Mouse (Mus musculus): ENCODE results near the gene Tph2.
A peak's percentile ranks its signal among the peaks of the same experiment; 100 is the strongest.
"Not testable (repeated sequence)": the region's sequence is repeated elsewhere in the genome, so short reads cannot be mapped to it uniquely, and the experiment has no call there.

Gene Tph2

GRCm38 (mm10) chr10:115184697-115185096, at the start of gene Tph2:
Gene Tph2, minus strand, starts transcription at chr10:115185022.
- peak; percentile 24 to 33 for DNase-seq

GRCm38 (mm10) chr10:115233798-115234197, 49.0 kb upstream of the Tph2 start:
- no peak for DNase-seq

GRCm38 (mm10) chr10:115232513-115232912, 47.7 kb upstream of the Tph2 start:
- DNase-seq: no peak

- no peak for DNase-seq
Observed at GRCm38 (mm10) chr10:115229023-115229422, 44.2 kb upstream of the Tph2 start.

GRCm38 (mm10) chr10:115226586-115226985, 41.8 kb upstream of the Tph2 start:
- DNase-seq: no peak

- no peak for DNase-seq
Observed at GRCm38 (mm10) chr10:115223845-115224244, 39.0 kb upstream of the Tph2 start.

GRCm38 (mm10) chr10:115212916-115213580, 28.2 kb upstream of the Tph2 start:
- DNase-seq: no peak

GRCm38 (mm10) chr10:115205825-115206224, 21.0 kb upstream of the Tph2 start:
- DNase-seq: no peak

GRCm38 (mm10) chr10:115205284-115205683, 20.5 kb upstream of the Tph2 start:
- no peak for DNase-seq

GRCm38 (mm10) chr10:115191214-115191613, 6.4 kb upstream of the Tph2 start:
- no peak for DNase-seq

GRCm38 (mm10) chr10:115187390-115187789, 2.6 kb upstream of the Tph2 start:
- DNase-seq: no peak

- no peak for DNase-seq
Observed at GRCm38 (mm10) chr10:115181034-115181433, 3.8 kb downstream of the Tph2 start.

- DNase-seq: not testable (repeated sequence)
Observed at GRCm38 (mm10) chr10:115178019-115178418, 6.8 kb downstream of the Tph2 start.

GRCm38 (mm10) chr10:115175591-115175991, 9.2 kb downstream of the Tph2 start:
- DNase-seq: peak in 1 of 2 experiments; percentile 13

- no peak for DNase-seq
Observed at GRCm38 (mm10) chr10:115173336-115173735, 11.5 kb downstream of the Tph2 start.

GRCm38 (mm10) chr10:115171351-115171818, 13.4 kb downstream of the Tph2 start:
- peak; percentile 17 to 19 for DNase-seq

- DNase-seq: no peak
Observed at GRCm38 (mm10) chr10:115170496-115171350, 14.1 kb downstream of the Tph2 start.

GRCm38 (mm10) chr10:115169410-115169809, 15.4 kb downstream of the Tph2 start:
- DNase-seq: no peak

- DNase-seq: no peak
Observed at GRCm38 (mm10) chr10:115160289-115160688, 24.5 kb downstream of the Tph2 start.

GRCm38 (mm10) chr10:115147308-115147707, 37.5 kb downstream of the Tph2 start:
- no peak for DNase-seq

- DNase-seq: no peak
Observed at GRCm38 (mm10) chr10:115146257-115146898, 38.4 kb downstream of the Tph2 start.

- DNase-seq: no peak
Observed at GRCm38 (mm10) chr10:115144542-115144941, 40.3 kb downstream of the Tph2 start.

- DNase-seq: no peak
Observed at GRCm38 (mm10) chr10:115143641-115144040, 41.2 kb downstream of the Tph2 start.

Data from lung, adult 18-20 months (tissue).